Mouse (Mus musculus): Measurements from ENCODE around the gene Il18.
"Not testable (repeated sequence)": the region's sequence is repeated elsewhere in the genome, so short reads cannot be mapped to it uniquely, and the experiment has no call there.

The Il18 gene

DNA sequence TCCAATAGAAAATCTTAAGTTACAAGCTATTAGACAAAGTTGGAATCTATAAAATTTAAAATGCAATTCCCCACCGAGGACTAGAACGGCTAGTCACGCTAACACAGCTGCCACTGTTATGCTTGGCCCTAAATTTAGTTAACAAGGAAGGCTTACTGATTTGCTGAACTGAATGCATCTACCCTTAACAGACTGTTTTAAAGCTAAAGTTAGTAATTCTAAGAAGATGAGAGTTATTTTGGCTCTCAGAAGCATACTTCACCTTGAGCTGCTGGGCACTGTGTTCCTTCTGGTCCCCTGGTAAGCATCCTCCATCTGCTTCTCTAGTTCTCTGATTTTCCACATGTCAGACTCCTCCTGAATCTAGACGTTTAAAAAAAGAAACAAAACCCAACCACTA lies 57.5 kb downstream of the Il18 start:
- no peak for DNase-seq

- no peak for DNase-seq
Observed at GRCm38 (mm10) chr9:50616161-50616560, 61.5 kb downstream of the Il18 start.

DNA sequence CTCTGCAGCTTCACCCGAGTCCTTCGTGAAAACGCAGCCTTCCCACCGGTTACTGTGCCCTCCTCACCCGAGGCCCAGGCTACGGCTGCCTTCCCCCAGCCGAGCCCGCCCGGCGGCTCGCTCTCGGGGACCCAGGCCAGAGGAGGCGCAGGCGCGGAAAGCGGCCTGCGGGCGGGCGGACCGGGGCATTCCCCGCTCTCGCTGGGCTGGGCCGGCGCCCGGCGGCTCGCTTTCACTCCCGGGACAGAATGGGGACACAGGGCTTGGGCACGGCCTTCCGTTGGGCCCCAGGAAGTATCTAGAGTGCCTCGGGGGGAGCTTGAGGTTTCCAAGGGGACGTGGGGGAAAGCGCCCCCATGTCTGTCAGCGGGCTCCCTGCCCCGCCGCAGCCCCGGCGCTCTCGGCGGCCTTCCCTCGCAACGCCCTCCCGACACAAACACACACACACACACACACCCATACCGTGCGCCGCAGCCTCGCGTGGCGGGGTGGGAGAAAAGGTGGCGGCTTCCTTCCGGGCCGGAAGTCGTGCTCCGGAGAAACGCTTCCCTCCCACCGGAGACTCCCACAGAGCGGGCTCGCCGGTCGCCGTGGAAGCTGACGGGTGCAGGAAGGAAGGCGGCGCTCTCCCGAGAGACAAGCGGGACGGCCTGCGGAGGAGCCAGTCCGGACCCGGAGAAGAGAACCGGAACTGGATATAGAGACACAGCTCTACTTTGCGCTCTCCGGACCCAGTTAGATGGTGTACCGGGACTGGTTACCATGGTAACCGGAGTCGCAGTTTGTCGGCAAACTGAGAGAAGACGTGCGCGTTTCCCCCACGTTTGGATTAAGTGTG lies 62.4 kb downstream of the Il18 start, which contains the start of the genes Pih1d2 and Nkapd1:
Pih1d2 (plus strand) TSS at position 556 of the 838 bp plus-strand sequence.
Nkapd1 (minus strand) TSS at position 699 of the 838 bp plus-strand sequence.
- peak; percentile 82 to 83 for DNase-seq

- no peak for DNase-seq
Observed at GRCm38 (mm10) chr9:50617794-50618330, 63.2 kb downstream of the Il18 start.

- not testable (repeated sequence) for DNase-seq
Observed at GRCm38 (mm10) chr9:50630903-50631302, 76.3 kb downstream of the Il18 start.
